Mouse (Mus musculus) heart, adult 2 months (tissue): ENCODE measurements around the gene Tshr.

ENCODE experiments used
- EP300 ChIP-seq: fragments of 200-500 bp; IDR thresholded peaks from 2 replicates; pipeline ENCODE4 v1.6.1; 2011; ENCODE audit warnings: low read depth, low read length, control low read depth; ENCODE audit not compliant: insufficient read depth
- POLR2A ChIP-seq: fragments of 200-500 bp; IDR thresholded peaks from 2 replicates; pipeline ENCODE4 v1.6.1; 2011; ENCODE audit warnings: mild to moderate bottlenecking, low read depth, low read length, control low read depth; ENCODE audit not compliant: insufficient read depth

GRCm38 (mm10) chr12:91585206-91585605 lies 200.8 kb downstream of the Tshr start:
- no peak for TF ChIP-seq POLR2A
- no peak for TF ChIP-seq EP300
